Mouse (Mus musculus) C2C12 (cell line): ENCODE results near the gene Spata18.

Experiments
- CTCF ChIP-seq: IDR thresholded peaks from one replicate; pipeline ENCODE4 v1.5.1; 2011; ENCODE audit not compliant: control insufficient read depth, insufficient read depth, insufficient read length
- USF1 ChIP-seq: IDR thresholded peaks from one replicate; pipeline ENCODE4 v1.6.1; 2011; ENCODE audit warnings: low read depth, mild to moderate bottlenecking, control low read depth, moderate library complexity

- no peak for TF ChIP-seq USF1
- no peak for TF ChIP-seq CTCF
These were observed 50.9 kb downstream of the Spata18 start for GRCm38 (mm10) chr5:73701946-73702710.
